Mouse (Mus musculus) bone marrow, adult 2 months (tissue): ENCODE measurements around the gene Khnyn.

Experiments
- CTCF ChIP-seq: fragments of 200-500 bp; IDR thresholded peaks from 2 replicates; pipeline ENCODE4 v1.5.1; 2011; ENCODE audit warnings: low read length, control low read depth; ENCODE audit not compliant: control insufficient read depth, insufficient read depth
- POLR2A ChIP-seq: fragments of 200-500 bp; IDR thresholded peaks from 2 replicates; pipeline ENCODE4 v1.6.1; 2011; ENCODE audit warnings: low read depth, mild to moderate bottlenecking, control low read depth, low read length, borderline replicate concordance; ENCODE audit not compliant: control insufficient read depth

- TF ChIP-seq POLR2A: no peak
- peak; percentile 83 for TF ChIP-seq CTCF
Measured at GRCm38 (mm10) chr14:55863773-55864172, 21.0 kb upstream of the Khnyn start.
